Mouse (Mus musculus): ENCODE measurements around the gene Ccno.

The Ccno gene

DNA sequence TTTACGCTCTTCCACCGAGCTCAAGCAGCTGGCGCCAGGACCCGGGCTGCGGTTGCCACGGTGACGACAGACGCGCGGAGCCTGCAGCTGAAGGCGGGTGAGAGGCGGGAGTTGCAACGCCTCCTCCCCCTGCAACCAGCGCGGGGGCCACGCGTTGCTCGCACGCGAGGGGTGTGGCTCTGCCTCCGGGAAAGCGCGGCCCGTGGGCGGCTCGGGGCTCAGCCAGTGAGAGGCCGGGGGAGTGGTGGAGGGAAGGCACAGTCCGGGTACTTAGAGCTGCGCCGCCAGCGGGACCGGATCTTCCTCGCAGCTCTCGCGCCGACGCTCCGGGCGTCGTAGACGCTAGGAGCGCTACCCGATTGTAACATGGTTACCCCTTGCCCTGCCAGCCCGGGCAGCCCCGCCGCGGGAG is at the start of gene Ccno:
Ccno (plus strand) TSS at position 271 of the 412 bp plus-strand sequence.
- DNase-seq (ENCODE audit: low spot score in 2 of 2), result peak; percentile 97 to 98

DNA sequence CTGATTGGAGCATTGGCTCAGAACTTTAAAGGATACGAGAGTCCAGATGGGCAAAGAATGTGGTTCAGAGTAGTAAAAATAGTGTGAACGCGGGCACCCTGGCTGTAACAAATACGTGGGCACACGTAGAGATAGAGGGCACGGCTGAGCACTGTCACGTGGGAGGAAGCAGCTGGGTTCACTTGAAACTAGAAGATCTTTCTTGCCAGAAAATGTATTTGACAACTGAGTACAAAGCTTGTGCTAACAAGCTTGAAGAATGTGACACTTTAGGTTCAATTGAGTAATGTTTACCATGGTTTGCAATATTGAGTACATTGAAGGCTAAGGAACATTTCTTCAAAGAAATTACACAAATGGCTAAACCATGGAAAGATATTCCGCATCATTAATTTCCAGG is 49.5 kb upstream of the Ccno start:
- no peak for DNase-seq (ENCODE audit: low spot score in 2 of 2)

GRCm38 (mm10) chr13:112941879-112942330 is 45.7 kb upstream of the Ccno start:
- DNase-seq (ENCODE audit: low spot score in 2 of 2), result peak; percentile 43 to 48

DNA sequence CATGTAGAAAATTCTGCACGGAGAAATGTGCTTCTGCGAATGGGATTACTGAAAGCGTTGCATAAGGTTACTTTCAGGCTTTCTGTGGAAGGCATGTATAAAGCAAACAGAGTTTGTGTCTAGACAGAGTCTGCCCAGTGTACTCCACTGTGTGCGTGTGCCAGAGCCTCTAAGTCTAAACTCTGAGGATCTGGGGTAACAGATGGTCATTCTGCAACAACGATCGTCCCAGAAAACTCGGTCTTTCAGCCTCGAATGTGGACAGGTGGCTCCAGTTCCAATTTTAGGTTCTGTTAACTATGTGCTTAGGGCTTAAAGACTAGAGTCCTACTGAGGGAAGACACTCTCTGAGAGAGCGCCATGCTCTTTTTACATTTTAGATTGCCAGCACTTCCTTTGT is 42.3 kb upstream of the Ccno start:
- DNase-seq (ENCODE audit: low spot score in 2 of 2), result peak in 1 of 2 experiments; percentile 66

- no peak for DNase-seq (ENCODE audit: low spot score in 2 of 2)
Measured at GRCm38 (mm10) chr13:112945900-112946299, 41.7 kb upstream of the Ccno start.

DNA sequence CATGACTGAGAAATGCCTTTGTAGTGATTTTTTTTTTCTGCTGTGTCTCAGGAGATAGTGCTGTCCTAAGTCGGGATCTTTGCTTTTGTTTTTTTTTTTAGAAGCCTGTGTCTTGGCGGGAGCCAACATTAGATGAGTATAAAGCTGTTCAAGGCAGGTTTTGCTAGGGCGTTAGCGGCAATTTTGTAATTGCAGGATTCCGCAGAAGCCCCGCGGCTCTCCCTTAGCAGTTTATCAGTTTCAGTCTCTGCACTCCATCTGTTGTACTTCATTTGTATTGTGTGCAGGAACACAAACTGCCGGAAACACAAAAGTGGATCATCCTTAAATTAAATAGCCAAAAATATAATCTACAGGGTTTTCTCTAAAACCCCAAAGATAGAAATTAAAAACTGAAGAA is 33.5 kb upstream of the Ccno start:
- DNase-seq (ENCODE audit: low spot score in 2 of 2), result peak; percentile 45 to 51

DNA sequence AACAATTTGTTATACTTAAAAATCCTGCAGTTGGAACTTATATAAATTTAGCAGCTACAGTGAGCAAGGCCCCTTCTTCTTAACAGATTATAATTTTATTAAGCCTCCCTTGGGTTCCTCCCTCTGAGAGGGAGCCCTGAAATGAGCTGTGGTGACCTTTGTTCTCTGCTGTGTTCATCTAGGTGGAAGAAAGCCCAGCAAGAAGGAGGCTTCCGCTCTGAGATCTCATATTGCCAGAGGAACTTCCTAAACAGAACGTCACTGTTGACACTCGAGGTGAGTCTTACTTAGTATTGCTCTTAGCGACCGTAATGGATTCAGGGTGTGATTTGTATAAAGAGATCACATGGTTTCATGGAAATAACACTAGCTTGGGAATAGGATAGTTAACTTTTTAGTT is 24.5 kb upstream of the Ccno start:
- DNase-seq (ENCODE audit: low spot score in 2 of 2), result no peak

GRCm38 (mm10) chr13:112964421-112964820 is 23.2 kb upstream of the Ccno start:
- DNase-seq (ENCODE audit: low spot score in 2 of 2), result no peak

DNA sequence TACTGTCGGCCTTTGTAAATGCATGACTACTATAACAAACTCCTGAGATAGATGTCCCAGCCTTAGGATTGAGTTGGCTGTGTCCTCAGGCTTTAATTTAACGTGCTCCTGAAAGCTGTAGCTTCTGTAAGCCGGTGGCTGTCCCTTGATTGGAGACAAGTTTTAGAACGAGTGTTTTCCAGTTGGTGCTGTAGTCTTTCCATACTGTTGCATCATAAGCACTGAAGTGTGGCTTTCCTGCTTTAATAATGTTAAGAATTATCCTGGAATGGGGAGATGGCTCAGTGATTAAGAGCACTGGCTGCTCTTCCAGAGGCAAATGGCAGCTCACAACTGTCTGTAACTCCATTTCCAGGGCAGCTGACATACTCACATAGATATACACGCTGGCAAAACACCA is 20.3 kb upstream of the Ccno start:
- no peak for DNase-seq (ENCODE audit: low spot score in 2 of 2)

DNA sequence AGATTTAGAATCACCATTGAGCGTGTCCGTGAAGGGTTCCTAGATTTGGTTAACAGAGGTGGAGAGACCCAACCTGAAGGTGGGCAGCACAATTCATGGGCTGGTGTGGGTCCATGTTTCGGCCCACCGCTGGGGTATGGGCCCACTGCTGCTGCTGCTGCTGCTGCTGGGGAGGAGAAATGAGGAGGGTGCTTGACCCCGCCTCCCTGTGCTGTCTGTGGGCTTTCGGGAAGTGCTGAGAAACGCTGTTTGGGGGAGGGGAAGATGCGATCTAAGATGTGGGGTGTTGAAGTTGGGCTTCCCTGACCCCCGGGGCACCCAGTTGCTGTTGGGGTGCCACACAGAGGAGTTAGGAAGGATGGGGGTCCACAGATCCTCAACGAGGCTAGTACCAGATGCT is 10.9 kb upstream of the Ccno start:
- DNase-seq (ENCODE audit: low spot score in 2 of 2), result no peak

DNA sequence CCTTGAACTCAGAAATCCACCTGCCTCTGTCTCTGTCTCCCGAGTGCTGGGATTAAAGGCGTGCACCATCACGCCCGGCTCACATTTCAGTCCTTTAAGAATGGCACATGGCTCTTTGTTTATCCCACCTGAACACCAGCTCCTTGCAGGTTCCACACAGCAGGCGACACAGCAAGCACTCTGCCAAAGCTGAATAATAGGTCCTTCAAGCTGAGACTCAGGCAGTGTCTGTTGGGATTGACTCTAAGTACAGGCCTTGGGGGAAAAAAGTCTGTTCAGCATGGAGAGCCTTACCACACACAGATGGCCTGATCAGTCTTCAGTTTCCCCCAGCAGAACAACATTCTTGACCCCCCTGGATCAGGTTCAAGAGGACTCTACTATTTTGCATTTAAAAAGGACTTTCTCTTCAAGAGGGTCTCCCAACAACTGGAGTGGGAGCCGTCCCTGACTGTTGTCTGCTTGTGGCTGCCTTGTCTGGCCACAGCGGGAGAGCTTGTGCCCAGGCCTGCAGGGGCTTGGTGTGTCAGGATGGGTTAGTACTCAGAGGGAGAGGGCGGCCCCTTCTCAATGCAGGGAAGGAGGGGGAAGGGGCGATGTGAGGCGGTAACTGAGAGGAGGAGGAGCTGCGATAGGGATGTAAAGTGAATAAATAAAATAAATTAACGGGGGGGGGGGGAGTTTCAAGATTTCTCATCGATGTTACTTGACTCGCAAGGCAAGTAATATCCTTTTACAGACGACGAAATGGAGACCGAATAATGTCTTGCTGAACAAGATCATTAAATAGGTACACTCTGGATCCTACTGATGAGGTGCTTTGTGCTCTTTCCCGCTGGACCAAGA is 1.8 kb upstream of the Ccno start:
- DNase-seq (ENCODE audit: low spot score in 2 of 2), result peak in 1 of 2 experiments; percentile 29

DNA sequence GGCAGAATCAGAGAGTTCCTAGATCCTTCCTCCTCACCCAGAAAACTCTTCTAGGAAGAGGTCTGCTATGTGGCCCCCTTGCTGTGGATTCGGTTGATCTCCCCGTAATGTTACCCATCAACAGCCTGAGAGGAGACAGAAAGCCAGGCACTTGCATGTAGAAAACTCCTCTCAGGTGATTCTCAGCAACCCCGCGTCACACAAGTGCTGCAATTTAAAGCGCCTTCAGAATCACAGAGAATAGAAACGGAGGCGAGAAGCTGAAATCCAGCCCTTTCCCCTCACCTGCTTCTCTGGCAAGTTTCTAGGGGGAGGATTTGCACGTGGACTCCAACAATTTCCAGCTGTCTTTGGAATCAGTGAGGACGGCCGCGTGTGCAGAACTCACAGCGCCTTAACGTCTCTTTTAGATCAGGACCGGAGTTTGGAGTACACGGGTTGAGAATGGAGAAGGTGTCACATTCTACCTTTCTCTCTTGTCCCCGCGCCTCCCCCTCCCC is 1.1 kb upstream of the Ccno start:
- peak in 1 of 2 experiments; percentile 28 for DNase-seq (ENCODE audit: low spot score in 2 of 2)

GRCm38 (mm10) chr13:112987991-112988390 is 389 bp downstream of the Ccno start:
- DNase-seq (ENCODE audit: low spot score in 2 of 2), result no peak

DNA sequence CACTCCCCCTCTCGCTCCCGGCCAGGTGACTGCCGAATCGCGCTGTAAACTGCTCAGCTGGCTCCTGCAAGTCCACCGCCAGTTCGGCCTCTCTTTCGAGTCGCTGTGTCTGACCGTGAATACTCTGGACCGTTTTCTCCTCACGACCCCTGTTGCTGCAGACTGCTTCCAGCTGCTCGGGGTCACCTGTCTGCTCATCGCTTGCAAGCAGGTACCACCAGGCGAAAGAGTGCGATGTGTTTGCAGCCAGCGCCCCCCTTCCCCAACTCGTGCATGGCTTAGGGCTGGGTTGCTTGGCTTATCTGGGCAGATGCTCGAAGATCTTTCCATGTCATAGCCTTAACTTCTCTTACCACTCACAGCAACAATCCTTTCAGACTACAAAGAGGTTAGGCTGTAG is 1.3 kb downstream of the Ccno start:
- DNase-seq (ENCODE audit: low spot score in 2 of 2), result peak in 1 of 2 experiments; percentile 25

- peak in 1 of 2 experiments; percentile 32 for DNase-seq (ENCODE audit: low spot score in 2 of 2)
Measured at GRCm38 (mm10) chr13:112989541-112989940, 1.9 kb downstream of the Ccno start.

- peak in 1 of 2 experiments; percentile 20 for DNase-seq (ENCODE audit: low spot score in 2 of 2)
Measured at GRCm38 (mm10) chr13:112990346-112990745, 2.7 kb downstream of the Ccno start.

GRCm38 (mm10) chr13:112993531-112994152 is 6.0 kb downstream of the Ccno start, which contains the start of gene Mcidas:
Gene Mcidas (plus strand): TSS chr13:112993845.
- peak in 1 of 2 experiments; percentile 23 for DNase-seq (ENCODE audit: low spot score in 2 of 2)

GRCm38 (mm10) chr13:112994191-112994590 is 6.6 kb downstream of the Ccno start:
- peak; percentile 54 to 60 for DNase-seq (ENCODE audit: low spot score in 2 of 2)

DNA sequence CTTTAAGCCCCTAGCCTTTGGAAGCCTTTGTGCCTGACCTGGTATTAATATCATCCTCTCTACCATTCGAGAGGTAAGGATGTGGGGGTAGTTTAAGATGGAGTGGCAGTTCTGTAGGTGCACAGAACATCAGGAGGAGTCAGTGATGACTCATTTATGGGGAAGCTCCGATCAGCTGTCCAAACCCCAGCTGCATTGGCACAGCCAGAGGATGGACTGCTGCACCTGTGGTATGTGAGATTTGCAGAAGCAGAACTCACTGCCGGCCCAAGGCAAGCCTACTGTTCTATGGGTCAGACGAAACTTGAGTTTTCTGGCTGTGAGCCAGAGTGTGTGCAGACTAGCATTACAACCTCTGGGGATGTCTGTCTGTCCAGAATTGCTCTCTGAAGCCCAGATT is 8.8 kb downstream of the Ccno start:
- peak in 1 of 2 experiments; percentile 21 for DNase-seq (ENCODE audit: low spot score in 2 of 2)

DNA sequence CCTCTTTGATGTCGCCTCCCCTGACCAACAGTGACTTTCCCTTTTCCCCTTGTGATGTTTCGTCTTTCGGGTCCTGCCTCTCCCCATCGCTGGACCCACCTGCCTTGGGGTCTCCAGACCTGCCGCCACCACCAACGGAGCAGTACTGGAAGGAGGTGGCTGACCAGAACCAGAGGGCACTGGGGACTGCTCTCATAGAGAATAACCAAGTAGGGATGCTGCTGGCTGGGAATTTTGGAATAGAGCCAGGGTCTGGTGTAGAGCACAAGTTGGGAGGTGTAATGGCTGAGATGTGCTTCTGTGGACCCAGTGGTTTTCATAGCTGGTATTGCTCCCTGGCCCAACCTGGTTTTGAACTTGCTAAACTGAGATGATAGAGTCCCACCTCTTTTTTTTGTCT is 9.8 kb downstream of the Ccno start:
- DNase-seq (ENCODE audit: low spot score in 2 of 2), result no peak

DNA sequence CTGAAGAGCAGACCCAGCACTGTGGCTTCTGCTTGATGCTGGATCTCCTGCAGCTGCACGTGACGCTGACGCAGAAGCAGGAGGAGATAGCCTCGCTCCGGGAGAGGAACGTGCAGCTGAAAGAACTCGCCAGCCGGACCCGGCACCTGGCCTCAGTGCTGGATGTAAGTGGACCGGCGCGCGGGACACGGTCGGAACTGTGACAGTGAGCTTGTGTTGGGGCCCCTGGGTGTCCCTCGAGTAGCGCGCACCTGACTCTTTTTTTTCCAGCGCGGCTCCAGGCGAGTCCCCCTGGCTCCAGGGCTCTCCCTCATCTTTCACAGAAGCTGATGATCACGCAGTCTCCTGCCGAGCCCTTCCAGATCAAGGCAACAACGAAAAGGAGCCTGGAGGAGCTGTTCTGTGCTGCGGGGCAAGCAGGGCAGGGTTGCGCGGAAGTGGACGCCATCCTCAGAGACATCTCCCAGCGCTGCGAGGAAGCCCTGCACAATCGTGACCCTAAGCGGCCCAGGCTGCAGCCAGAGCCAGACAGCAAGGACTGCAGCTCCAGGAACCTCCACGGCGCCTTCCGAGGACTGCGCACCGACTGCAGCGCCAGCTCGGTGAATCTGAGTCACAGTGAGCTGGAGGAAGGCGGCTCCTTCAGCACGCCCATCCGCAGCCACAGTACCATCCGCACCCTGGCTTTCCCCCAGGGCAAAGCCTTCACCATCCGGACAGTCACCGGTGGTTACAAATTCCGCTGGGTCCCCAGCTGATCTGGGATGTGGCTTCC is 11.0 kb downstream of the Ccno start:
- DNase-seq (ENCODE audit: low spot score in 2 of 2), result peak; percentile 59 to 66

DNA sequence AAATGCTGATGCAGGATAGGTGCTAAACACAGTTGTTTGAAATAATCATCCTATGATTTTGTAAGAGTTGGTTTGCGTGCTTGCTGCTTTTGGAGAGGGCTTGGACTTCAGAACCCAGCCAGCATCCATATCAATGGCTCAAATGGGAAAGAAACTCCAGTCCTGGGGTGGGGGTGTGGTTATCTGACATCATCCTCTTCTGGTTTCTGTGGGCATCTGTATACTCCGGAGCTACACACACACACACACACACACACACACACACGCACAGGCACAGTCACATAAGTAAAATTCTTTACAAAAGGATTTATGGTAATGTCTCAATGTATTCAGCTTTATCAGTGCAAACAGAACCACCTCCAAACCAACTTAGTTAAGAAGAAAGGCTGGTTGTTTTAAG is 12.5 kb downstream of the Ccno start:
- no peak for DNase-seq (ENCODE audit: low spot score in 2 of 2)

All from right cerebral cortex, postnatal 10 days (tissue).